Mouse (Mus musculus) heart, embryonic 11.5 days (tissue): ENCODE results near the gene St6galnac3. TPM values are rescaled to one million over a fixed set of nuclear protein-coding genes. Genes with fewer than 3 reads are reported as not detected.

ENCODE experiments used
- ATAC-seq: fragments of 200-750 bp; cut with Nextera tagmentation; replicated peaks from 2 replicates; pipeline ENCODE4 v1.8.0; 2017; ENCODE audit warnings: moderate library complexity; ENCODE audit not compliant: insufficient number of reproducible peaks, low FRiP score, low TSS enrichment
- H3K27ac ChIP-seq: fragments of 300-500 bp; sonication (generic); 2 replicates; pipeline ENCODE4 v1.5.1; 2014; ENCODE audit warnings: mild to moderate bottlenecking, low read depth, low read length
- H3K27me3 ChIP-seq: fragments of 300-500 bp; sonication (generic); 2 replicates; pipeline ENCODE4 v1.6.1; 2014; ENCODE audit warnings: mild to moderate bottlenecking, low read length, mixed read lengths; ENCODE audit not compliant: control insufficient read depth, insufficient read depth
- H3K36me3 ChIP-seq: fragments of 300-500 bp; sonication (generic); 2 replicates; pipeline ENCODE4 v1.6.1; 2014; ENCODE audit warnings: mild to moderate bottlenecking, low read length, moderate library complexity, mixed read lengths; ENCODE audit not compliant: control insufficient read depth, insufficient read depth
- H3K4me1 ChIP-seq: fragments of 300-500 bp; sonication (generic); 2 replicates; pipeline ENCODE4 v1.6.1; 2014; ENCODE audit warnings: low read length; ENCODE audit not compliant: control insufficient read depth, insufficient read depth
- H3K4me2 ChIP-seq: fragments of 300-500 bp; sonication (generic); 2 replicates; pipeline ENCODE4 v1.6.1; 2014; ENCODE audit warnings: mild to moderate bottlenecking, moderate library complexity
- H3K4me3 ChIP-seq: fragments of 300-500 bp; sonication (generic); 2 replicates; pipeline ENCODE4 v1.5.1; 2014; ENCODE audit warnings: low read depth, low read length
- H3K9ac ChIP-seq: fragments of 300-500 bp; sonication (generic); 2 replicates; pipeline ENCODE4 v1.6.1; 2014; ENCODE audit warnings: mild to moderate bottlenecking, low read depth, low read length, moderate library complexity
- H3K9me3 ChIP-seq: fragments of 300-500 bp; sonication (generic); replicated peaks from 2 replicates; pipeline ENCODE4 v1.6.1; 2016; ENCODE audit warnings: low read length; ENCODE audit not compliant: control insufficient read depth
- WGBS: fragments of 180-500 bp; shearing (Covaris S2); extraction: QIAGEN DNeasy Blood & Tissue Kit; methylation state at CpG from one replicate; pipeline ENCODE4 v1.1.7; 2014; ENCODE audit not compliant: insufficient replicate concordance; 5-methylcytosine and 5-hydroxymethylcytosine counted together
- polyA plus RNA-seq: library from polyadenylated mRNA; unstranded; fragments of >200 nt; fragmentation: Nextera tagmentation; extraction: Ambion mirVana; gene quantifications from 2 replicates; pipeline ENCODE4 v1.2.1, GENCODE M21; 2014

Gene St6galnac3
- polyA plus RNA-seq, 1 experiment from 2014 or later = 29.6 TPM

DNA sequence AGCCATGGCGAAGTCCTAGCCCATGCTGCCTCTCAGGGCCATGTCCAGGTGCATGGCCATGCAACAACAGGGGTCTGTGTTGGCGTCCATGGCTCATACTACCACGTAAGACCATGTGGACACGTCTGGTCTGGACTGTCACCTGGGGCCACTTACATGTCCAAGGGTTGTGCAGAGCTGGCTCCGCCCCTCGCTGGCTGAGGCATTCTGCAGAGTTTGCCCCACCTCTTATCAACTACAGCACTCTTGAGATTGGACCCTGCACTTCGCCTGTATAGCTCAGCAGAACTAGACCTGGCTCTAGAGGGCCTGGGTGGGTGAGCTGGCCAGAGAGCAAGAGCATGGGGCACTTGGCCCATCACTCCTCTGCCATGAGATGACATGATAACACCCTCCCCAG, 171.7 kb downstream of the St6galnac3 start:
- 84% methylated on average over 7 of the region's 7 CpGs for WGBS
- H3K4me3 ChIP-seq = no peak overlapping the region
- no peaks in the 10 kb centered on the region for H3K27me3 ChIP-seq
- no peak overlapping the region for H3K9ac ChIP-seq
- no peak for ATAC-seq
- H3K4me2 ChIP-seq = no peak overlapping the region
- 0 out of 2 replicates have a peak, but pooled peaks cover 3% of the 10 kb centered on the region for H3K4me1 ChIP-seq
- no peaks in the 10 kb centered on the region for H3K36me3 ChIP-seq
- no peak overlapping the region for H3K27ac ChIP-seq
- H3K9me3 ChIP-seq = no peaks in the 10 kb centered on the region

DNA sequence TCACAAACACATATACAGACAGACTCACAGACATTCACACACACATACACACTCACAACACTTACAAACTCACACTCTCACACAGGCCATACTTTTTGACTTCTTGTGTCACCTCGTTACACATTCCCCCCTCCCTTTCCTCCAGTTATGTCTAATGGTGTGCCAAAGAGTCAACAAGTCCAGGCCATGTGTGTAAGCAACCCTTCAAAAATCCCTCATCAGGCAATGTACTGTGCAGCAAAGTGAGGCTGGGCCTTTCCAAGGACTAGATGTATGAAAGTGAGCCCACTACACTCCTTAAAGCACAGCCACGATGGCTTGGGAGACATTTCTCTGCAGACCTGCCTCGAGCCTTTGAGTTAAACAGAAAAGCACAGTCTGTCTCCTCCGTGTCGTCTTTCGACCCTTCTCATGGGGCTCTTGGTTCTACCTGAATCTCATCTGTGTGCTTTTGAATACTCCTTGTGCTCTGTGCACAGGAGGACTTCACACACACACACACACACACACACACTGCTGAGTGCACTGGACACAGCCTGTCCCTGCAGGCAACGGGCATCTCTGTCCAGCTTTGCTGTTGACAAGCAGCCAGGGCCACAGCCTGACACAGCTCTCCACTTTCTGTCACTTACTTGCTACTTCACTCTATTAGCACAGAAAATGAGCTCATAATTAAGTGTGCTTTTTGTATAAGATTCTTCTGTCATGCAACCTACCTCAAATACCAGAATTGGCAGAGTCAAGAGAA, 177.9 kb downstream of the St6galnac3 start:
- Histone ChIP-seq H3K27ac (no peak overlapping the region), H3K27me3 (no peaks in the 10 kb centered on the region), H3K4me2 (no peak overlapping the region), H3K36me3 (no peaks in the 10 kb centered on the region), H3K9me3 (no peaks in the 10 kb centered on the region), H3K4me3 (no peak overlapping the region), H3K4me1 (no peaks in the 10 kb centered on the region), H3K9ac (no peak overlapping the region)
- ATAC-seq = no peak
- 87% methylated on average over 7 of the region's 7 CpGs for WGBS

DNA sequence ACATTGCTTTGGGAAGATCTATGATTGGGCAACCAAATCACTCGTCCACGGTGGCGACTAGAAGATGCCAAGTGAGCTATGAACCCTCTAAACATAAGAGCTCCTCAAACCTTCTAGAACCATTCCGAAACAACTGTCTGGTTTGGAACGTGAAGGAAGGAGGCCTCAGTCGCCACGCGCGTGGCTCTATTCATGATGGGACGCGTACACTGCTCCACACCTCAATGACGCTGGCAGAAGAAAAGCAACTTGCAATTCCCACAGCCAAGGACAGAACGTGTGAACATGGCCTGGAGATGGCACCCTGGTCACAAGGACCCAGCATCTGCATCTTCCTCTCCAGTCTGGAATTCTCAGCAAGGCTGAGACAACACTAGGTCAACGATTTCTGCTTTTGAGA, 185.1 kb downstream of the St6galnac3 start:
- Histone ChIP-seq H3K27me3 (no peaks in the 10 kb centered on the region), H3K4me1 (0 out of 2 replicates have a peak, but pooled peaks cover 3% of the 10 kb centered on the region), H3K36me3 (no peaks in the 10 kb centered on the region), H3K9me3 (no peaks in the 10 kb centered on the region), H3K9ac (no peak overlapping the region), H3K4me3 (no peak overlapping the region), H3K4me2 (no peak overlapping the region), H3K27ac (no peak overlapping the region)
- WGBS = 90% methylated on average over 14 of the region's 14 CpGs
- no peak for ATAC-seq

DNA sequence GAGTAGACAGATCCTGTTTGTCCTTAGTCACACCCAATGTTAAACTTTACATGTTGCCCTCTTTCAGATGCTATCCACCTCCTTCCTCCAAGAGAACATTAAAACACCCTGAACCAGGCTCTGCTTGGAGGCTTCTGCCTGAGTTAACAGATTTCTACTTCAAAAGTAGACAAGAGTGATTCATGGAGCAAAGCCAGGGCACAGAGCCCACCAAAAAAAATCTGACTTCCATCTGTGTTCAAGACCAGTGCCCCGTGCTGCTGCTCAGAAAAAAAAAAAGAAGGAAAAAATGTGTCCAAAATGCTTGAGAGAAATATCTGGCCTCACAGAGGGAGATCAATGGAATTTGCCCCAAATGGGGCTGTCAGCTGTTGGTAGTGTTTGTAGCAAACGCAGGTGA, 186.6 kb downstream of the St6galnac3 start:
- Histone ChIP-seq H3K9ac (no peak overlapping the region), H3K9me3 (no peaks in the 10 kb centered on the region), H3K4me1 (0 out of 2 replicates have a peak, but pooled peaks cover 3% of the 10 kb centered on the region), H3K27me3 (no peaks in the 10 kb centered on the region), H3K36me3 (no peaks in the 10 kb centered on the region), H3K4me3 (no peak overlapping the region), H3K4me2 (no peak overlapping the region), H3K27ac (no peak overlapping the region)
- 57% methylated on average over 2 of the region's 2 CpGs for WGBS
- ATAC-seq = no peak

DNA sequence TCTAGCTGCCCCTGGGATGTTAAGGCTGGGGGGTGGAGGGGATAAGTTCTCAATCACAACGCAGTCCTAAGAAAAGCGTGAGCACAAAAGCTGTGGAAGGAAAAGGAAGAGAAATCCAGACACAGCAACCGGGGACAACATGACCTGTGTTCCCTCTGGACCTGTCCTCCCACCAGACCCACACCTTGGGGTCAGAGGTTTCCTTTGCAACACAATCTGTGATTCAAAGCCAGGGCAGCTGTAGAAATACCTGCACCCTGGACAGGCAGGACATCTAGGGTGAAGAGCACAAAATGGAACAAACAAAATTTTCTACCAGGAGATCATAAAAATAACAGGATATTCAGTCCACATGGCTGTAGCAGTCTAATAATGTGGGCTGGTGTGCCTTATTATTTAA, 187.5 kb downstream of the St6galnac3 start:
- 77% methylated on average over 3 of the region's 3 CpGs for WGBS
- no peak for ATAC-seq
- H3K4me1 ChIP-seq = 0 out of 2 replicates have a peak, but pooled peaks cover 3% of the 10 kb centered on the region

DNA sequence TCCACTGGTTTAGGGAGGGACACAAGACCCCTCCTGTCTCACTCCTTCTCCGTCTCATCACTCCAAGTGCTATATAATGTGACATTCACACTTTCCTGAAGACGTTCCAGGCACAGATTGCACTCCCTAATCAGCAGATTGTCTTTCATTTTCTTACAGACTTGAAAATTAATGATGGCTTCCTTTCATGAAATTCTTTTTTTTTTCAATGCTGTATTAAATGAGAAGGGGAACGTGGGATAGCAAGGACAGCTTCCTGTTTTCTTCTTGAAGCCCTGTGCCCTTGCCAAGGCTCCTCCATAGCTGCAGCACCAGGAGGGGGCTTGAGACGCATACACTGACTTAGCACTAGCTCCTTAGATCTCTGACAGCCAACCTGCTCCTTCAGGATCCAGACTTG, 188.7 kb downstream of the St6galnac3 start:
- Histone ChIP-seq H3K27me3 (no peaks in the 10 kb centered on the region), H3K4me3 (no peak overlapping the region), H3K9ac (no peak overlapping the region), H3K27ac (no peak overlapping the region), H3K9me3 (no peaks in the 10 kb centered on the region), H3K4me2 (no peak overlapping the region), H3K36me3 (no peaks in the 10 kb centered on the region), H3K4me1 (0 out of 2 replicates have a peak, but pooled peaks cover 3% of the 10 kb centered on the region)
- ATAC-seq = no peak
- 74% methylated on average over 4 of the region's 4 CpGs for WGBS

More for the DNA sequence above, 187.5 kb downstream of the St6galnac3 start:
- Histone ChIP-seq H3K4me3 (no peak overlapping the region), H3K9me3 (no peaks in the 10 kb centered on the region), H3K27ac (no peak overlapping the region), H3K9ac (no peak overlapping the region), H3K36me3 (no peaks in the 10 kb centered on the region), H3K4me2 (no peak overlapping the region), H3K27me3 (no peaks in the 10 kb centered on the region)

DNA sequence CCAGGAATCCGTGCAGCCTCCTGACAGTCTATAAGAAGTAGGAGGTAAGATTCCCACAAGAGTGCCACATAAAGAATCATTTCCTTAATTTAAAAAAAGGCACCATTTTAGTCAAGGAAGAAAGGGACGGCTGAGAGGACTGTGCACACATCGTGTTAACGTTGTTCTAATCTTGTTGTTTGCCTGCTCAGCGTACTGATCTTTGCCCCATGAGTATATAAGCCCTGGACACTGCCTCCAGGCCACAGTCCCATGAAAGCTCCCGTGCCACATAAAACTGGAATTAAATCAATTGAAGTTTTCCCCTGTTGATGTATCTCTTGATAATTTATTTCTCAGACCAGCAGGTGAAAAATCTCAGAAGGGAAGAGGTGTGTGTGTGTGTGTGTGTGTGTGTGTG, 195.8 kb downstream of the St6galnac3 start:
- Histone ChIP-seq H3K4me1 (no peaks in the 10 kb centered on the region), H3K27me3 (no peaks in the 10 kb centered on the region), H3K36me3 (no peaks in the 10 kb centered on the region), H3K4me3 (no peak overlapping the region), H3K4me2 (no peak overlapping the region), H3K9ac (no peak overlapping the region), H3K27ac (no peak overlapping the region), H3K9me3 (no peaks in the 10 kb centered on the region)
- ATAC-seq = no peak
- 87% methylated on average over 6 of the region's 6 CpGs for WGBS

DNA sequence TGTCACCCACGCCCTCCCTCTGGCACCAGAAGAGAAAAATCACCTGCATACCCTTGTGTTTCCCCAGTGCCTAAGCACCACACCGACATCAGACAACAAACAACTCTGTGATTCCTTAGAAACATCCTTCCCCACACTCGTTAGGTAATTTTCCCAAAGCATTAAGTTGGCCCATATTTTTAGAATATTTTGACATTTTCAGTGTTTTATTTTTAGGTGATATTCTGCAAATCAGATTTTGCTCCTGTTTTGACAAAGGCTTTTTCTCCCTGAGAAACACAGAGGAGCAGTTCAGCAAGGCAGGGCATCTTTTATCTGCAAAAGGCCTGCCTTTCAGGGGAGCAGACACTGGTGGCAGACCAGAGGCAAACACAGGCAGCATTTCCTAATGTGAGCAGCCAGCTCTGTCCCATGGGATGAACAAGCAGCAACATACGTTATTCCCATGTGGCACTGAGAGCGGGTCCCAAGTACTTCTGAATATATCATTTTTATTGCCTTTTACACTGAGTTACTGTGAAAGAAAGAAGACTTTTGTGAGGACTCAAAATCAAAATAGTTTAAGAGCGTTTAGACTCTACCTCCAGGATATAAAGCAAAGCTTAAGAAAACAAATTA, 199.7 kb downstream of the St6galnac3 start:
- no peak overlapping the region for H3K27ac ChIP-seq
- H3K27me3 ChIP-seq = no peaks in the 10 kb centered on the region
- 76% methylated on average over 6 of the region's 6 CpGs for WGBS
- H3K9ac ChIP-seq = no peak overlapping the region
- H3K4me2 ChIP-seq = no peak overlapping the region
- H3K4me1 ChIP-seq = no peaks in the 10 kb centered on the region
- H3K36me3 ChIP-seq = no peaks in the 10 kb centered on the region
- ATAC-seq = no peak
- H3K4me3 ChIP-seq = no peak overlapping the region
- no peaks in the 10 kb centered on the region for H3K9me3 ChIP-seq
